Mouse (Mus musculus): ENCODE data around the gene Cers3.

Gene Cers3

DNA sequence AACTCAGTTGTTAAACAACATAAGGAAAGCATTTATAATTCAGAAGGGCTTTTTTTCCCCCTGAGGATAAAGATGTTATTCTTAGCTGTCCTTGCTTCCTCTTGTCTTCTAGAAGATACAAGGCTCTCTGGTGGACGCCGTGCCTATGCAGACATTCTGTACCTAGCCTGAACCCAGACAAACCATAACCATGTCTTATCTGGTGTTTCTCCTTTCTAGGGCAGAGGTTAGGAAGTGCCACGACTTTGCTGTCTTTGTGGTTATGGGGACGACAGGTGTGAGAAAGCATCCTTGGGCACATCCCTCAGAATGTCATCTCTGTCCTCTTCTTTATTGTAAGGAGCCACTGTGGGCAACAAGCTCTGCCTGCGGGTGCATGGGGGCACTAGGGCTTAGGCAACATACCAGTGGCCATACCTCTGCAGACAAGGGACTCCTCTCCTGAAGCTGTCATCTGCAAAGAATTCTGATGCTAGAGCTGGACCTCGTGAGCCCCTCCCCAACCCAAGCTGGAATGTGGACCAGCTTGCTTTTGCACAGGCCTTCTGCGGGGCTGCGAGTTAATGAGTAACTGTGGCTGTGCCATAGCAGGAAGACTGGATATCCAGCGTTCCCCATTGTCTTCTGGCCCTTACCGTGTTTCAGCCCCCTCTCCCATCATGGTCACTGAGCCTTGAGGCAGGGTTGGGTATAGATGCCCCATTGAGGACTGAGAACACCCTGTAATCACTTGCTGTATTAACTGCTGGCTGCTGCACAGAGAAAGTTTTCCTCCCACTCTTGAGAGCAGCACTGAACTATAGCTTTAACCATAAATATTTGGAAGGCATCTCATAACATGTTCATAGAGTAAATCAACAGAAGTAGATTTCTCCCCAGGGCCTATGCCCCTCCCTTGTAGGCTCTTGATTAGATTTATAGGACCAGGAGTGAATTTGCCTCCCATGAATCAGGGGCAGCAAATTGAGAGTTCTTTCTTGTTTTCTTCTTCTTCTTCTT lies 36.9 kb downstream of the Cers3 start:
- no peak for DNase-seq (ENCODE audit: low read depth in 2 of 2, low spot score in 2 of 2)

DNA sequence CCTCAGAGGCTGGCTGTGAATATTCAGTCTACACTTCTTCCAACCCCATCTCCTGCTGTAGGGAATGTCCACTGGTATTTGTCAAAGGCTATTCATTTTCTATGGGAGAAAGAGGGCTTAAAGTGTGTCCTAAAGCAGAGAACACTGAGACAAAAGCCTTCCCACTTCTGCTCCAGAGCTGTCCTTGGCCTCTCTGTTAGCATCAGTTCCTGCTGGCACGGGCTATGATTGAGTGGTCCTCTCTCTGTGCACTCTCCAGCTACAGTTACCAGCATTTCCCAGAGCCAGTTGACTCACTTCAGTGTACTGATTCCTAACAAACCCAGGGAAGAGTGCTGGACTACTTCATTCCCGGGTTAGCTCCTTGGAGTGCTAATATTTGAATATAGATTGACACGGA lies 43.2 kb downstream of the Cers3 start:
- DNase-seq (ENCODE audit: low read depth in 2 of 2, low spot score in 2 of 2) = no peak

DNA sequence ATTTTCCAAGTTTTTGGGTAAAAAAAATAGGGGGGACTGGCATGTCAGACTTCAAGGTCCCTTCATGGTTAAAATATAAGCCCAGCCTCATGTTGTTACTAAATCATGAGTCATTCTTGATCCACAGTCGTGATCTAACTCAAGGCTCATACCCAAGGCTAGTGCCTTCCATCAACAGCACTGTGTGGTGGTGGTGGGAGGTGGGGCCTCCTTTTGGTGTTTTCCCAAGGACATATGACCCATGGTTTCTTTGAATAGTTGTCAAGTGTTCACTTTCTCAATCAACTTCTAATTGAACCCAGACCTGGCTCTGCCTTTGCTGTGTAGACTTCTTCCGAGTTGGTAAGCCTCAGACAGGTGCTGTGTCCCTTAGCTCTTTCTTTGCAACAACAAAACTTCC lies 44.5 kb downstream of the Cers3 start:
- DNase-seq (ENCODE audit: low read depth in 2 of 2, low spot score in 2 of 2) = no peak

DNA sequence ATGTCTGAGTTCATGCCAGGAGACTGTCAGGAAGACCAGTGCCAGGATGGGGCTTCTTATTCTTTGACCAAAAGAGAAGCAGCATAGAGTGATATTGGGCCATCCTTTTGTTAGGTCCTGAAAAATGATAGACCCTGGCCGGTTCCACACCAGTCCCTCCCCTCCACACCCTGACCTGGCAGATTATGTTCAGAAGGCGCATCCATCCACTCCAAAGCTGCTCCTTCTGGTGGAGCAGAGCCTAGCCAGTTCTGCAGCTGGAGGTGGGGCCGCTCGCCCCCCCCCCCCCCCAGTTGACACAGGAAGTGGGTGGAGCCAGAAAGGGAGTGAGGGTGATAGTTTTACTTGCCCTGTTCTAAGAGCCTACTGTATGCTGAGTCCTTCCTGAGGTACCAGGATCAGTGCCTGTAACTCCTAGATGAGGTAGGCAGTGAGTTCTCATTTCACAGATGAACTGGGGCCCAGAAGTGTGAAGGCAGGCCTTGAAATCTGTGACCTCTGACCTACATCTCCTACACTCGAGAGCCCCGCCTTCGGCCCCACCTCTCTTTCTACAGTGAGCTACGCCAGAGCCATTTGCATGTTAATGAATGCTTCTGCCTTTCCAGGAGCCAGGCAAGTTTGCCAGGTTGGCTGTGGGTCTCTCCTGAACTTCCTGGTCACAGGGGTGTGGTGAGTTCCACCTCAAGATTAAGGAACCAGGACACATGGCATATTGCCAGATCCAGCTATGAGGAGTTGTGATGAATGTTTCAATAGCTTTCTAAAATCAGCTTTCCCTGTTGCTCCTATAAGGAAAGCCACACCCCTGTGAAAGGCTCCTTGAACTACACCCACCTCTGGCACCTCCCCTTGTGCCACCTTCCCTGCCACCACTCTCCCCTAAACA lies 46.8 kb downstream of the Cers3 start:
- DNase-seq (ENCODE audit: low read depth in 2 of 2, low spot score in 2 of 2) = no peak

DNA sequence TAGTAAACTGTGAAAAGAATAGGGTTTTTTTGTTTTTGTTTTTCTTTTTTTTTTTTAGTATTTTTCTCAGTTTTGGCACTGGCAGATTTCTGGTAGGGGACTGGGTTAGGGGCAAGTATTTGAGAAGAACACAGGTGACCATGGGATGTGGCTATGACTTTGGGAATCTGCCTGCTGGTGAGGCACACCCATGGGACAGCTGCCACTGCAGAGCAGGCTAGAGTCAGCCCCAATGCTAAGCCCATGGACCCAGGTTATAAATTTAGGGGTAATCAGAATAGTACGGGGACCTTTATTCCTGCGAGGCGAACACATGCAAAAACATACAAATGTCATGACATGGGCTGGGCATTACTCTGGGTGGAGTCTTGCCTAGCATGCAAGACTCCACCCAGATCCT lies 47.7 kb downstream of the Cers3 start:
- DNase-seq (ENCODE audit: low read depth in 2 of 2, low spot score in 2 of 2) = no peak

DNA sequence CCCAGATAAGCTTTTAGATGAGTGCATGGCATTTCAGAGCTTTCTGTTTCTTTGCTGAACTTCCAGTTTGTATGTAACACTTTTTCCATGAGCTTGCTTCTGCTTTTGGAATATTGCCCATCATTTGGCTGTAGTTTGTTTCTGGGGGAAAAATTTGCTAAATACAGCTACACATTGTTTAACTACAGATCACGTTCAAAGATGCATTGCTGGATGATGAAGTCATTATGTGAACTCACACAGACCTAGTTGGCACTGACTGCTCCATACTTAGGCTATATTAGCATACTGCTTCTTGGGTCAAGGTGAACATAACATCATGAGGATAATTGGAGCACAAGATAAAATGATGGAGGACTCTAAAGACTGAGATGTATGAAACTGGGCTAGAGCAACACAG lies 53.6 kb downstream of the Cers3 start:
- no peak for DNase-seq (ENCODE audit: low read depth in 2 of 2, low spot score in 2 of 2)

DNA sequence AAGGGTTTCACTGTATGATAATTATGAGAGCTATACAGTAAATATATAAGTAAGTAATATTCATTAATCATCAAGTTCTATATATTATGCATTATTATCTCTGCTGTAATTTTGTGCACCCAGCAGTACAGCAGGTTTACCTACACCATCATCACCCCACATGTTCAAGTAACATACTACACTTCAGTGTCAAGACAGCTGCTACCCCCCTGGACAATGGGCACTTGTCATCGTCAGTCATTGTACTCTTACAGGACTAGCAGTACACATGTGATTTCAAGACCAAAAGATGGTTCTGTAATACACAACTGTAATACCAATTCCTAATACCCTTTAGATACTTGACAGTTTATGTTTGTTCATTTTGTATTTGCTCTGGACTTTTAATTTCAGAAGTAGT lies 54.0 kb downstream of the Cers3 start:
- DNase-seq (ENCODE audit: low read depth in 2 of 2, low spot score in 2 of 2) = no peak

DNA sequence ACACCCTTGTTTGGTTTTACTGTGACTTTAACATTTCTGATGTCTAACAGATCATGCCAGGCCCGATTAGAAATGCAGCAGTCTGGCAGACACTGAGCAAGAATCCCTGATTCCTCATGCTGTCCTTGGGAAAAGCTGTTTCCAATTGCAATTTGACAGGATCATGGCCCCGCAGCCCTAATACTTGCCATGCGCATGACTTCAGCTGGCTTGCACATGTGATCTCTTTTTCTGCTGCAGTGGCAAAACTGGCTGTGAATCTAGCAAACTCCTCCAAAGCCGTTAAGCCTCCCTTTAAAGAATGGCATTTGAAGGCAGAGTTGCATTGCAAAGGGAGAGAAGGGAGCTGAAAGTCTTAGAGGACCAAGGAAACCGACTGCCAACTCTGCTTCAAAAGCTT lies 55.5 kb downstream of the Cers3 start:
- DNase-seq (ENCODE audit: low read depth in 2 of 2, low spot score in 2 of 2) = no peak

DNA sequence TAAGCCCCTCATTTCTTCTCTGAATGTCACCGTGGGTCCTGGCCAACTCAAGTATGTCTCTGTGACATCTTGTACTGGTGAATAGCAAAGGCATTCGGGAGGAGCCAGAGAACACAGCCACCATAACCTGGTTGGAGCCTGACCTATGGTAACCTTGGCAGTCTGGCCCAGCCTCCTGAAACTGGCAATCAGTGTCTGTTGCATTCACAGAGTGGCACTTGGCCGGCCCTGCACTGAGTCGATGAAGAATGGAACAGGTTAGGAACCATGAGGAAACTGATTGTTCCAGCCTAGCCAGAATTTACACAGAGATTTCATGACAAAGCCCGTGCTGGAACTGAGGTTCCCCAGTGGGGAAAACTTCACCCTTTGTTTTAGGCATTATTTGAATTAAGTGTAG lies 57.5 kb downstream of the Cers3 start:
- no peak for DNase-seq (ENCODE audit: low read depth in 2 of 2, low spot score in 2 of 2)

DNA sequence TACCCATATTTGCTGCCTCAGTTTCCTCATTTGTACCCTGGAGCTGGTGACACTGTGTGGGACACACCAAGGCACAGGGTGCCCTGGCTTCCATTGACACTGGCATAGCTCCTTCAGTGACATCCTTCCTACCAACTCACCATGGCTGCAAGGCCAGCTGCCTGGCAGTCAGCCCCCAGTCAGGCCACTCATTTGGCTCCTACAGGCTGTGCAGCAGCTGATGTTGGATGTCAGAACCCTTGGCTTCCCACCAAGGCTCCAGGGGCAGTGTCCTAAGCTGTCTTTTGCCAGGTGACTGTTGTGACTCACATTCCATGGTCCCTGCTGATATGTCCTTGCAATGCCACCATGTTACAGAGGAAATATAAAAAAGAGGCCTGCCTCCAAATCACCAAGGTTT lies 58.5 kb downstream of the Cers3 start:
- no peak for DNase-seq (ENCODE audit: low read depth in 2 of 2, low spot score in 2 of 2)

DNA sequence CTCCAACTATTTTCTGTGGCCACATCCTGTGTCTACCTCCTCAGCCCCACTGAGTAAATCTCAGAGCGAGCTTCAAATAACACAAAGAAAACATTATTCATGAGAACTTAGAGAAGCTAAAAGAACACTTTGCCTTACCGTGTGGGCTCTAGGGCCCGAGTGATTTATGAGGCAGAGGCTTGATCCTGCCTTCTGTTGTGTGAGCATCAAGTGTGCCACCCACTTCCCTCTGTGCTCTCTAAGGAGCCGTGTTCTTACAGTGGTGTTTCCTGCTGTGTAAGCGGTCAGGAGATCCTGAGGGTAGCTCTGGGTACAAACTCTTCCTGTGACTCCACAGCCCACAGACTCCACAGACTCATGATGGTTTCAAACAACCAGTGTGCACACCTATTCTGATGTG lies 60.5 kb downstream of the Cers3 start:
- no peak for DNase-seq (ENCODE audit: low read depth in 2 of 2, low spot score in 2 of 2)

DNA sequence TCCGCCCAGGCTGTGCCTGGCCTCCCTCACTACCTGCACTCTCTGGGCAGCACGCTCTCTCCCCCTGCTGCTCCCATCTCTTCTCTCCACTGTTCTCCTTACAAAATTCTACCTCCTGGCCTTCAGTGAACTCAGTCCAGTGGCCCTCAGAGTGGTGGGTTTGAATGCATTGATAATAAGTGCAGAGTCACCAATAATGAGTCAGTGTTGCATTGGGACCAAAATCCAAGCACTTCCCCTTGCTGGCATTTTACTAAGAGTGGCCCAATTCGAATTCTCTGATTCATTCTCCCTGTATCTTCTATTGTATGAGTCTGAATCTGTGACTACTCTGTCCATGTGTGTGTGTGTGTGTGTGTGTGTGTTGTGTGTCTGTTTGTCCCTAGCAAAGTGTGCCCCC lies 63.5 kb downstream of the Cers3 start:
- DNase-seq (ENCODE audit: low read depth in 2 of 2, low spot score in 2 of 2) = no peak

DNA sequence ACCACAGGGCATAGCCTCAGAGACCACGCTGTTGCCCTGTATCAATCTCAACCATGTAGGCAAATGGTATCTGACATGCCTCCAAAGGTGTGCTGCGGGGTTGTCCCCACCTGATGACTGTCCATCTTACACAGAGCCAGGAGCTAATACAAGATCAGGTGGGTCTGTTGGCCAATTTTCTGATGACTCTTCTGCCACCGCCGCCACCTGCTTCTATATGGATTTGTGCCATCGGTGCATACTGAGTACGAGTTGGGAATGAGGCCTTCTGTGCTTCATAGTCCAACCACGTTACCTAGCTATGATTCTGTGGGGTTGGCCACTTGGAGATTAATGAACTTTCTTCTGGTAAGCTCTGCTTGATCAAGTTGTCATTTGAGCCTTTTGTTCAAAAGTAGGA lies 67.1 kb downstream of the Cers3 start:
- DNase-seq (ENCODE audit: low read depth in 2 of 2, low spot score in 2 of 2) = no peak

DNA sequence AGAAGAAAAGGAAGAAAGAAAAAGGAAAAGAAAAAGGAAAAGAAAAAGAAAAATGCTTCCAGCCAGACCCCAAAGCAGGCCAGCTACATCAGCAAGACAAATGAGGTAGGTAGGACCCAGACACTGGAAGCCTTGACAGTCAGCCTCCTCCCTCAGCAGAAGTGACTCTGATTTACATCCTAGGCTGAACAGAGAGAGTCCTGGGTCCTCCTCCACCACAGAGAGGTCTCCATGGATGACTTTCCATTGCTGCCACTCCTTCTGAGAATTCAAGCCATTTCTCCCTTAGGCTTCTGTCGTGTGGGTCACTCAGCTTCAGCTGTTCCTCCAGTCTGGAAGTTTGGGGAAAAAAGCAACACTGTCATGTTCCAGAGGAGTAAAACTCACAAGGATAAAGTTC lies 68.0 kb downstream of the Cers3 start:
- no peak for DNase-seq (ENCODE audit: low read depth in 2 of 2, low spot score in 2 of 2)

DNA sequence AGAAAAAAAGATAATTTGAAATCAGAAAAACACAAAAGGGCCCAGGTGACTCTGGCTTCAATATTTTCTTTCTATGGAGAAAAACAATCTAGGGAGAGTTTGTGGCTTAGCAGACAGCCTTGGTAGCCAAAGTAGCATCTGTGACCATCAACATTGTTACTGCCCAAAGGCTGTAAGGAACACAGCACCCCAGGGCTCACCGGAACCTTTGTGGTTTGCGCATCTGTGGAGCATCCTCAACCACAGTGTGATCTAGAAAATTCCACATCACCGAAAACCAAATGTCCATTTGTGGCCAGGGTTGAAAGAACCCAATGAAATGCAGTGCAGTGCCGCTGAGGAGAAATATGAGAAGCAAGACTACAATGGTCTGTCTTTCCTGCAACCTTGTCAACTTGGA lies 69.0 kb downstream of the Cers3 start:
- no peak for DNase-seq (ENCODE audit: low read depth in 2 of 2, low spot score in 2 of 2)

DNA sequence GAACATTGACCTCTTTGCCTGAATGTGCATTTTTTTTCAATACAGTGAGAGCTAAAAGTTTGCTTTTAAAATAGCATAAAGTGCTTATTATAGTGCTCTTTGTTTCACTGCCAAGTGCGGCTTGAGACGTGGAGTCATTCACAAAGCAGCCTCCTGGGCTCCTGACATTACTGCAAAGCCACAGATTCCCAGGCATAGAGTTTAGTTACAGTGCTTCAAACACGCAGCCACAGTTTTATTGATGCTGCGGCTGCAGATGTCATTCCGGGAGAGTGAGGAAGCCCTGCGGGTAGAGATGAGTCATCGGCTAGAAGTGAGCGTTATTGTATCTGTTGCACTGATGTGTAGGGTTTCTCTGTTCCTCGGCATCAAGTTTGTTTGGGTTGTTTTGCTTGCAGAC lies 69.4 kb downstream of the Cers3 start:
- DNase-seq (ENCODE audit: low read depth in 2 of 2, low spot score in 2 of 2) = no peak

DNA sequence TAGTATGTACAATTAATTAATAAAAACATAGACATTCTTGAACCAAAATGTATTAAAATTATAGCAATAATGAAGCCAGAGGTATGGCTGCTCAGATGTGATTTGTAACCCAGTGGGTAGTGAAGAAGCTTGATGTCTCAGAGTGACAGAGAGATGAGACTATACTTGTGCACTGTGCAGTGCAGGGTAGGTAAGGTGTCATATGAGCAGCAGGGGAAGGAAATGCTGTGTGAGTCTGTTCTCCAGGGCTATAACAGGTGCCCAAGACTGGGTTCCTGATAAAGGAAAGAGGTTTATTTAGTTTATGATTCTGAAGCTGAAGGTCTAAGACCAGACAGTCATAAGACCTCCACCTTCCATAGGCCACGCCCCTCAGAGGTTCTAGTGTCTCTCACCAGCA lies 69.9 kb downstream of the Cers3 start:
- DNase-seq (ENCODE audit: low read depth in 2 of 2, low spot score in 2 of 2) = no peak

DNA sequence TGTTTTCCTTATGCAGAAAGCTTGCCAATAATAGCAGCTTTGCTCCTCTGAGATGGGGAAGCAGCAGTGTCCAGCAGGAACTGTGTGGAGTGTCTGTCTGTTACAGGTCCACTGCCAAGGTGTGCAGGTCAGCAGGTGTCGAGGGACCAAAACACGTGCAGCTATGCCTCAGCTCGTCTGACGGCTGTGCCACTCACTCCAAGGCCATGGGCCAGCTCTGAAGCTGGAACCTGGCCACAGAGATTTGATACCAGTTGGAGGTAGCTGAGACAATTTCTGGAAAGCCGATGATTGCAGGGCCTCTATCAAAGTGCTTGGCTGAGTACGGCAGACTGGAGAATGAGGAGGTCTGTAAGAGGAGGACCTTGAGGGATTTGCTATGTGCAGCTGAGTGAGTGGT lies 72.2 kb downstream of the Cers3 start:
- DNase-seq (ENCODE audit: low read depth in 2 of 2, low spot score in 2 of 2) = no peak

DNA sequence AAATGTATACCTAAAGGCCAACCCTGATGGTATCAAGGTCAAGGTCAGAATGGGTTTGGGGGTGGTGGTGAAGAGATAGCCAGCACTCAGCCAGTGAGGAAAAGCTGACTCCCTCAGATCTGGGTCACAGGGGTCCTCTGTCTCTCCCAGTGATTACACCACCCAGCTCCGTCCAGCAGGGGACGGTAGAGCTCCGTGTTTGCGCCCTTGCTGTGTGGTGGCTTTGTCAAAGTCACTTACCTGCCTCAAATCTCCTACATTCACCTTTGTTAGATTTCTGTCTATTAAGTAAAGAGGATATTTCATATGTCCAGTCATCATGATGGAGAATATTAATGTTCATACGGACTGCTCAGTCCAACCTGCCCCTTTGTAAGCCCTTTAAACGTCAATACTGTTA lies 76.7 kb downstream of the Cers3 start:
- DNase-seq (ENCODE audit: low read depth in 2 of 2, low spot score in 2 of 2) = peak; percentile 21 to 42

DNA sequence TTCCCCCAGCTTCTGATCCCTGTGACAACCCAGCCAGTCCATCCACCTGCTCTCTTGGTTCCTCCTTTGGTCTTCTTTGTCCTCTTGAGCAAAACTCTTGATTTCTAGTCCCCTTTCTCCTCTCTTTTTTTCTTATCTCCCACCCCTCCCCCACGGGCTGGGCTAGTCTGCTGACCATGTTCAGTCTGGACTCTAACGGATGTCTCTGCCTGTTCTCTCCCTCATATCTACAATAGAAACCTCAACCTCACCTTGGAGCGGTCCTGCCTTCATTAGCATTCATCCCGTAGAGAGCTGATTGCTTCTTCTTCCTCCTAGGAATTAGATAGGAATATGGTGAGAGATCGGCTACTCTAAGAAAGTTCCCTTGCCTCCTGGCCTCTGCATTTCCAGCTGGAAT lies 87.5 kb downstream of the Cers3 start:
- DNase-seq (ENCODE audit: low read depth in 2 of 2, low spot score in 2 of 2) = no peak

DNA sequence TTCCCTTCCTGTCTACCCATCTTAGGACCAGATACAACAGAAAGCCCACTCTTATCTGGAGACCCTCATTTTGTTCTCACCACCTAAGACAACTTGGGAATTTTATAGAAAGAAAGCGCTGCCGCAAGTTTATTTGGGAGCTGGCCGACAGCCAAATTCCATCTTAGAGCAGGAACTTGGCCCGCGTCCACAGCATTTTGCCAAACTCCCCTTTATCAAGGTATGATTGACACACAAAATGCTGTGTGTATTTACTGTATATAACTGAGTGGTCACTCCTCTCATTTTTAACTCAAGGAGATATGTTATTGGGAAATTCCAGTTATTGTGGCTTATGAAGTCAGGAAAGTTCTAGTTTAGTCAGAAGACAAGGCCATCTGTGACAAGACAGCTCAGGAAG lies 88.0 kb downstream of the Cers3 start:
- no peak for DNase-seq (ENCODE audit: low read depth in 2 of 2, low spot score in 2 of 2)

DNA sequence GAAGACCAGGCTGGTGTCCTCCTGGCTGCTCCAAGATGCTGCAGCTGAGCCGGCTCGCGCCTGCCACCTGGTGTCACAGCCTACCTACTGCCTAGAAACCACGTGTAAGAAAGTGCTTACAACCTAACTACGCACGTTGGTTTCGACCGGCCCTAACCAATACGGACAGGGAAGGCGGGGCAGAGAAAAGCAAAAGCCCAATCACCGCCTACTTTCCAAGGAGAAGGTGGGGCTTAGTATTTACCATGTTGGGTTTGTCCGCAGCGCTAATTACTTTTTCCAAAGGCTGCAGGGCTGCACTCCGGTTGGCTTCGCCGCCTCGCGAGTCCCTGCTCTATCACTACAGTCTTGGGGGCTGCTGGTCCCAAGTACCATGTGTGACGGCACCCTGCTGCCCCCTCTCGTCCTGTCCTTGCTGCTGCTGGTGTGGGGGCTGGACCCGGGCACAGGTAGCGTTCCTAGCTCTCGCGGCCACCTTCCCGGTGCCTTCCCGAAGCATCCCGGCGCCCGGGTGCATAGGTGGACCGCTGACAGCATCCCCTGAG lies 96.2 kb downstream of the Cers3 start, which contains the start of gene Adamts17:
Gene Adamts17 (plus strand): TSS at position 273 of the 545 bp plus-strand sequence.
- DNase-seq (ENCODE audit: low read depth in 2 of 2, low spot score in 2 of 2) = peak; percentile 83 to 89

Measured in CD8-positive naive resting alpha-beta T cell, adult 2 months (primary cell).